In genomic region chr17:90141602-90142001, GRCm38 (mm10) we compare ENCODE assay signal across 9 mouse cellular contexts.
DNase-seq lines count a peak whose midpoint lies in the region; ATAC-seq and TF ChIP-seq lines count a peak whose summit lies in the region.
"Had no signal": no experiment of that assay in that cellular context is flagged by ENCODE, and none has a peak within 500 bp of the region (broad histone marks: within the 10 kb centered on the region; RNA-seq: fewer than 3 reads in every experiment).

No protein-coding gene starts in this region.

- no peak for ATAC-seq in kidney, embryonic 16.5 days (ENCODE audit: low FRiP score, low TSS enrichment)
- peak; percentile 46; the same call in 1 of the 2 replicates for ATAC-seq in granulocyte monocyte progenitor cell, adult 5-6 weeks (replicated peaks; ENCODE audit: poor library complexity, severe bottlenecking)
- no peak for ATAC-seq in liver, embryonic 11.5 days (replicated peaks; ENCODE audit: low FRiP score)

- no peak overlapping the region for H3K27ac ChIP-seq in kidney, adult 2 months (ENCODE audit: insufficient read depth, low read depth, low read length)
- no peak overlapping the region for H3K27ac ChIP-seq in kidney, embryonic 16.5 days (ENCODE audit: low read length)
- H3K27ac ChIP-seq in ES-E14 (ENCODE audit: insufficient read depth, low read depth, low read length, poor library complexity, severe bottlenecking): no peak overlapping the region
- no peak overlapping the region for H3K27ac ChIP-seq in heart, embryonic 10.5 days
- H3K27ac ChIP-seq in liver, embryonic 11.5 days (ENCODE audit: low read depth, low read length): no peak overlapping the region
- H3K27ac ChIP-seq: limb, embryonic 15.5 days had no signal

- H3K9ac ChIP-seq in kidney, embryonic 16.5 days (replicated peaks; ENCODE audit: low read length): no peak overlapping the region
- no peak overlapping the region for H3K9ac ChIP-seq in ES-E14 (ENCODE audit: insufficient read depth, low read depth, low read length, poor library complexity, severe bottlenecking)
- H3K9ac ChIP-seq in liver, embryonic 11.5 days (ENCODE audit: low read depth, low read length): no peak overlapping the region
- H3K9ac ChIP-seq: limb, embryonic 15.5 days had no signal

- 52% methylated on average over 4 of the region's 4 CpGs for WGBS in kidney, adult 2 months
- 56% methylated on average over 4 of the region's 4 CpGs for WGBS in kidney, embryonic 16.5 days
- WGBS in heart, embryonic 10.5 days: 47% methylated on average over 4 of the region's 4 CpGs
- WGBS in liver, embryonic 11.5 days: 44% methylated on average over 4 of the region's 4 CpGs

- H3K36me3 ChIP-seq in kidney, adult 2 months (ENCODE audit: control insufficient read depth, insufficient read depth, low read length): no peaks in the 10 kb centered on the region
- H3K36me3 ChIP-seq in kidney, embryonic 16.5 days (ENCODE audit: insufficient read depth, low read length): no peaks in the 10 kb centered on the region
- H3K36me3 ChIP-seq in ES-E14 (ENCODE audit: control insufficient read depth, insufficient read depth, low read length, poor library complexity, severe bottlenecking): no peaks in the 10 kb centered on the region
- H3K36me3 ChIP-seq in heart, embryonic 10.5 days: no peaks in the 10 kb centered on the region
- no peaks in the 10 kb centered on the region for H3K36me3 ChIP-seq in liver, embryonic 11.5 days (ENCODE audit: control insufficient read depth, insufficient read depth, low read length)
- H3K36me3 ChIP-seq: limb, embryonic 15.5 days had no signal

- no peak for TF ChIP-seq CTCF in kidney, adult 2 months (conservative IDR thresholded peaks at IDR 0.05; ENCODE audit: insufficient read depth, insufficient read length, low read depth, low read length)

- no peak overlapping the region for H3K4me3 ChIP-seq in kidney, adult 2 months (ENCODE audit: insufficient read depth, low read depth, low read length)
- no peak overlapping the region for H3K4me3 ChIP-seq in kidney, embryonic 16.5 days (ENCODE audit: low read length)
- no peak overlapping the region for H3K4me3 ChIP-seq in ES-E14 (ENCODE audit: insufficient read depth in 1 of 2, low read depth in 1 of 2, low read length in 2 of 2, poor library complexity in 1 of 2, severe bottlenecking in 1 of 2)
- no peak overlapping the region for H3K4me3 ChIP-seq in heart, embryonic 10.5 days
- H3K4me3 ChIP-seq in liver, embryonic 11.5 days (ENCODE audit: low read depth, low read length): no peak overlapping the region
- H3K4me3 ChIP-seq: limb, embryonic 15.5 days had no signal

- H3K4me2 ChIP-seq in kidney, embryonic 16.5 days (replicated peaks; ENCODE audit: low read depth, low read length): no peak overlapping the region
- H3K4me2 ChIP-seq in liver, embryonic 11.5 days: no peak overlapping the region
- H3K4me2 ChIP-seq: limb, embryonic 15.5 days had no signal

- no peak for TF ChIP-seq POLR2A in kidney, adult 2 months (IDR thresholded peaks at IDR 0.05; ENCODE audit: low read depth, low read length)

- peak; percentile 21 for DNase-seq in kidney, adult 2 months
- DNase-seq in ES-E14 (ENCODE audit: low read depth, low spot score): peak; percentile 48
- DNase-seq in adrenal gland, postnatal 14 days: peak; percentile 75
- no peak for DNase-seq in heart, embryonic 10.5 days (ENCODE audit: low spot score)
- no peak for DNase-seq in ovary, postnatal 14 days (ENCODE audit: low spot score)
- no peak for DNase-seq in liver, embryonic 11.5 days (ENCODE audit: low spot score)

- no peaks in the 10 kb centered on the region for H3K9me3 ChIP-seq in kidney, embryonic 16.5 days (ENCODE audit: low read length)
- no peaks in the 10 kb centered on the region for H3K9me3 ChIP-seq in ES-E14 (ENCODE audit: control insufficient read depth, insufficient read depth, low read depth, low read length)
- H3K9me3 ChIP-seq in heart, embryonic 10.5 days: no peaks in the 10 kb centered on the region
- H3K9me3 ChIP-seq in liver, embryonic 11.5 days (ENCODE audit: control insufficient read depth, low read length): no peaks in the 10 kb centered on the region
- H3K9me3 ChIP-seq: limb, embryonic 15.5 days had no signal

- H3K27me3 ChIP-seq in kidney, adult 2 months (replicated peaks; ENCODE audit: control insufficient read depth, insufficient read depth, low read length): no peaks in the 10 kb centered on the region
- H3K27me3 ChIP-seq in kidney, embryonic 16.5 days (ENCODE audit: insufficient read depth, low read length): no peaks in the 10 kb centered on the region
- H3K27me3 ChIP-seq in heart, embryonic 10.5 days (ENCODE audit: insufficient read depth, poor library complexity, severe bottlenecking): no peaks in the 10 kb centered on the region
- no peaks in the 10 kb centered on the region for H3K27me3 ChIP-seq in liver, embryonic 11.5 days (replicated peaks; ENCODE audit: control insufficient read depth, insufficient read depth, low read length)
- H3K27me3 ChIP-seq: limb, embryonic 15.5 days had no signal

- no peaks in the 10 kb centered on the region for H3K4me1 ChIP-seq in kidney, adult 2 months (ENCODE audit: control insufficient read depth, insufficient read depth, low read length)
- H3K4me1 ChIP-seq in kidney, embryonic 16.5 days (ENCODE audit: insufficient read depth, low read length): no peaks in the 10 kb centered on the region
- H3K4me1 ChIP-seq in ES-E14 (ENCODE audit: control insufficient read depth in 2 of 2, insufficient read depth in 2 of 2, low read length in 2 of 2, poor library complexity in 1 of 2): no peaks in the 10 kb centered on the region
- no peaks in the 10 kb centered on the region for H3K4me1 ChIP-seq in heart, embryonic 10.5 days
- no peaks in the 10 kb centered on the region for H3K4me1 ChIP-seq in liver, embryonic 11.5 days (replicated peaks; ENCODE audit: control insufficient read depth, insufficient read depth, low read length)
- H3K4me1 ChIP-seq: limb, embryonic 15.5 days had no signal

- in situ Hi-C loops in ES-E14 (cut with MboI; ENCODE audit: low sequenced_read_pairs in 2 of 2, unreplicated experiment in 2 of 2): no loop called here

TF ChIP-seq in ES-E14, 5 proteins besides CTCF, POLR2A, EP300 and RAD21:
- peak; percentile 66; the same call in 1 of the 2 replicates for TF ChIP-seq ZC3H11A (IDR thresholded peaks at IDR 0.05; ENCODE audit: borderline replicate concordance, low read depth, low read length)
- TF ChIP-seq ZNF384 (IDR thresholded peaks at IDR 0.05; ENCODE audit: low read depth, low read length): no peak
- TF ChIP-seq MAFK (IDR thresholded peaks at IDR 0.05; ENCODE audit: insufficient read depth, low read depth, low read length): no peak
- TF ChIP-seq CHD2 (IDR thresholded peaks at IDR 0.05; ENCODE audit: low read depth, low read length): no peak

Comparison
In these comparisons a context has a peak if more than half of its experiments do, and no peak if none do; other contexts are left out.
1. DNase-seq: peak in kidney, adult 2 months (single experiment), ES-E14 (single experiment) and adrenal gland, postnatal 14 days (single experiment); none in heart, embryonic 10.5 days (single experiment), ovary, postnatal 14 days (single experiment) and liver, embryonic 11.5 days (single experiment).